Mouse (Mus musculus): Measurements from ENCODE around the gene Mfap1b. TPM values are rescaled to one million over a fixed set of nuclear protein-coding genes. Genes with fewer than 3 reads are reported as not detected.
A peak's percentile ranks its signal among the peaks of the same experiment; 100 is the strongest.

Mfap1b gene
- polyA plus RNA-seq, 1 experiment from 2014 or later = 13.9 TPM

DNA sequence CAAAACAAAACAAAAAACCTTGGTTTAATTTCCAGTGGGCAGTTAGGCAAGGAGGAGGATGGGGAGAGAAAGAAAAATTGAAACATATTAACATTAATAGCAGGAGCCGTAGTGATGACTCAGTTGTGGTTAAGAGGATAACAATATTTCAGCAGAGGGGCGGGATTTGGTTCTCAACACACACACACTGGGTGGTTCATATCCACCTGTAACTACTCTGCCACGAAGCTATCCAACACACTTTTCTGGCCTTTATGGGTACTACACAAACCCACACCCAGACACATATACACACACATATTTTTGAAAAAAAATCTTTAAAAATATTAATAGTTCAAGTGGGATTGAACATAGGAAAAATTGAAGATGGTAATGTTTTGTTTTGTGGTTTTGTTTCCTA, 26.9 kb downstream of the Mfap1b start:
- 59% methylated on average over 3 of the region's 3 CpGs for WGBS (ENCODE audit: insufficient replicate concordance)

DNA sequence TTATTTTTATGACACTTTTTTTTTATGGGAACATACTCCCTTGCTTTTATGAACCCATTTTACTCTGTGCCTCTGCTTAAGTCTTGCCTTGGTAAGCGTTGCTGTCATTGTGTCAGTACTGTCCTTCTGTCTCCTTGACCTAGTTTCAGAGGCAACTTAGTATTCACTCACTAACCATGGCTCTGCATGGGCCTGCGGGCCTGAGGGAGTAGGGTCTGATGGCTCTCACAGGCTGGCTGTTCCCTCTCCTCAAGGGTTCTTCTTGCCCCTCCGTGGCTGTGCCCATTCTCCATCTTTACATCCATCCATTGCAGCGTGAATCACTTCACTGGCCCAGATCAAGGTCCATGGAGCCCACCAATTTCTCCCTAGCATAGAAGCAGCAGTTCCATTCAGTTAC, 27.4 kb downstream of the Mfap1b start:
- no peak overlapping the region for H3K4me2 ChIP-seq (ENCODE audit: low read depth, low read length)
- peaks cover 4% of the 10 kb centered on the region; the same call in 1 of the 2 replicates for H3K36me3 ChIP-seq (replicated peaks; ENCODE audit: insufficient read depth, low read length)
- peaks cover 37% of the 10 kb centered on the region for H3K4me1 ChIP-seq (ENCODE audit: insufficient read depth)
- no peak overlapping the region for H3K27ac ChIP-seq (ENCODE audit: low read depth)
- WGBS (ENCODE audit: insufficient replicate concordance) = 79% methylated on average over 4 of the region's 4 CpGs
- ATAC-seq (no peak), DNase-seq (no peak)
- H3K27me3 ChIP-seq (ENCODE audit: insufficient read depth, low read length) = no peaks in the 10 kb centered on the region
- H3K4me3 ChIP-seq (ENCODE audit: low read depth, low read length) = no peak overlapping the region
- no peak overlapping the region for H3K9ac ChIP-seq (replicated peaks)
- TF ChIP-seq CTCF (IDR thresholded peaks at IDR 0.05; ENCODE audit: low read depth) (no peak), EP300 (IDR thresholded peaks at IDR 0.05; ENCODE audit: low read depth) (no peak)
- no peaks in the 10 kb centered on the region for H3K9me3 ChIP-seq (ENCODE audit: low read length)

More for the DNA sequence above, 26.9 kb downstream of the Mfap1b start:
- Histone ChIP-seq H3K36me3 (replicated peaks; ENCODE audit: insufficient read depth, low read length) (peaks cover 6% of the 10 kb centered on the region; the same call in 1 of the 2 replicates), H3K4me3 (ENCODE audit: low read depth, low read length) (no peak overlapping the region), H3K4me1 (ENCODE audit: insufficient read depth) (peaks cover 33% of the 10 kb centered on the region), H3K27me3 (ENCODE audit: insufficient read depth, low read length) (no peaks in the 10 kb centered on the region), H3K4me2 (ENCODE audit: low read depth, low read length) (no peak overlapping the region), H3K9ac (replicated peaks) (no peak overlapping the region), H3K9me3 (ENCODE audit: low read length) (no peaks in the 10 kb centered on the region), H3K27ac (ENCODE audit: low read depth) (no peak overlapping the region)
- DNase-seq = no peak
- ATAC-seq = no peak
- no peak for TF ChIP-seq CTCF (IDR thresholded peaks at IDR 0.05; ENCODE audit: low read depth)
- no peak for TF ChIP-seq EP300 (IDR thresholded peaks at IDR 0.05; ENCODE audit: low read depth)

DNA sequence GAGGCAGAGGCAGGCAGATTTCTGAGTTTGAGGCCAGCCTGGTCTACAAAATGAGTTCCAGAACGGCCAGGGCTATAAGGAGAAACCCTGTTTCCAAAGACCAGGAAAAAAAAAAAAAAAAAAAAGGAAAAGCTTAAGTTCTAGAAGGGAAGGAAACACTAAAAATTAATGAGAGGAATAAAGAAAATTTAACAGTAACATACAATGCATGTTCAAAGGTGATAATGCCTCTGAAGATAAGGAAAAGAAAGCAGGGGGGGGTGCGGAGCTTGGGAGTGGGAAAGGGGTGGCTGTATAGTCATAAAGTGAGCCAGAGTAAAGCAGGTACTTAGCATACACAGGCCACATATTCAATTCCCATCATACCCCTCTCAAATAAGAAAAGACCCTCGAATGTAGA, 28.8 kb downstream of the Mfap1b start:
- Histone ChIP-seq H3K4me3 (ENCODE audit: low read depth, low read length) (no peak overlapping the region), H3K27ac (ENCODE audit: low read depth) (no peak overlapping the region), H3K4me1 (ENCODE audit: insufficient read depth) (peaks cover 32% of the 10 kb centered on the region), H3K36me3 (replicated peaks; ENCODE audit: insufficient read depth, low read length) (no peaks in the 10 kb centered on the region), H3K27me3 (ENCODE audit: insufficient read depth, low read length) (no peaks in the 10 kb centered on the region), H3K9ac (replicated peaks) (no peak overlapping the region), H3K4me2 (ENCODE audit: low read depth, low read length) (no peak overlapping the region), H3K9me3 (ENCODE audit: low read length) (no peaks in the 10 kb centered on the region)
- ATAC-seq (no peak), DNase-seq (no peak)
- WGBS (ENCODE audit: insufficient replicate concordance) = 71% methylated on average over 3 of the region's 3 CpGs
- TF ChIP-seq CTCF (IDR thresholded peaks at IDR 0.05; ENCODE audit: low read depth) (no peak), EP300 (IDR thresholded peaks at IDR 0.05; ENCODE audit: low read depth) (no peak)

DNA sequence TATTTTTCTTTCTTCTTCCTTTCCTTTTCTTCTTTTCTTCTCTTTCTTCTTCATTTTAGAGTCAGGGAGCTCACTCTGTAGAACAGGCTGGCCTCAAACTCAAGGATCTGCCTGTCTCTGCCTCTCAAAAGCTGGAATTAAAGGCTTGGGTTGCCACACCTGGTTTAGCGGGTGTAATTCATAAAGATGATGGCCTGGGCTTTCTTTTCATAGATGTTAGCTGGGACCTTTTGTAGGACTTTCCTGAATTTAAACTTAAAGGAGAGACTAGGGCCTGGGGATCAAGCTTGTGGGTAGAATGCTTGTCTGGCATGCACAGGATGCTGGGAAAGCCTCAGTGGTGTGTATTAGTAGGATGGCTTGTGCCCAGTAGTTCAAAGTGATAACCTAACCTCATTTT, 29.7 kb downstream of the Mfap1b start, which contains the start of gene Ell3:
Gene Ell3 (minus strand): TSS at position 101 of the 400 bp plus-strand sequence.
- ATAC-seq (no peak), DNase-seq (no peak)
- H3K4me3 ChIP-seq (ENCODE audit: low read depth, low read length) = peak within 1 kb of the TSS; percentile 60
- no peaks in the 10 kb centered on the region for H3K27me3 ChIP-seq (ENCODE audit: insufficient read depth, low read length)
- no peaks in the 10 kb centered on the region for H3K9me3 ChIP-seq (ENCODE audit: low read length)
- WGBS (ENCODE audit: insufficient replicate concordance) = 89% methylated on average over 1 of the region's 1 CpGs
- peak within 1 kb of the TSS; percentile 56 for H3K9ac ChIP-seq (replicated peaks)
- H3K4me2 ChIP-seq (ENCODE audit: low read depth, low read length) = peak within 1 kb of the TSS; percentile 98
- TF ChIP-seq CTCF (IDR thresholded peaks at IDR 0.05; ENCODE audit: low read depth) = no peak
- TF ChIP-seq EP300 (IDR thresholded peaks at IDR 0.05; ENCODE audit: low read depth) = no peak
- H3K27ac ChIP-seq (ENCODE audit: low read depth) = no peak within 1 kb of the TSS
- H3K4me1 ChIP-seq (ENCODE audit: insufficient read depth) = peaks cover 30% of the 10 kb centered on the region
- H3K36me3 ChIP-seq (replicated peaks; ENCODE audit: insufficient read depth, low read length) = peaks cover under 1% of the 10 kb centered on the region; the same call in 1 of the 2 replicates

DNA sequence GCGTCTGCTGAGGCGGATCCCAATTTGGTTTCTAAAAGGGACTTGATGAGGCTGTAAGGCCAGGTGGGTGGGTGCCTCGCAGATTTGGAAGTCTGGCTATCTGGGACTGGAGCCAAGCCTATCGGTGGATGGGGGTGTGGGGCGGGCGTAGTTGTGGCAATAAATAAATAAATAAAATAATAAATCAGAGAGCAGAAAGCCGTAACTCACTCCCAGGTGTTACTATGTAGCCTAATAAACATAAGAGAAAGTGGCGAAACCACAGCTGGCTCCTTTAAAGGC, 30.9 kb downstream of the Mfap1b start:
- DNase-seq (no peak), ATAC-seq (peak; percentile 38)
- Histone ChIP-seq H3K4me2 (ENCODE audit: low read depth, low read length) (peak overlapping the region; percentile 98), H3K4me3 (ENCODE audit: low read depth, low read length) (peak overlapping the region; percentile 60), H3K27me3 (ENCODE audit: insufficient read depth, low read length) (no peaks in the 10 kb centered on the region), H3K27ac (ENCODE audit: low read depth) (peak overlapping the region; percentile 57; the same call in 1 of the 2 replicates), H3K9me3 (ENCODE audit: low read length) (no peaks in the 10 kb centered on the region), H3K36me3 (replicated peaks; ENCODE audit: insufficient read depth, low read length) (peaks cover 11% of the 10 kb centered on the region), H3K9ac (replicated peaks) (peak overlapping the region; percentile 56), H3K4me1 (ENCODE audit: insufficient read depth) (peaks cover 28% of the 10 kb centered on the region)
- TF ChIP-seq CTCF (IDR thresholded peaks at IDR 0.05; ENCODE audit: low read depth) (no peak), EP300 (IDR thresholded peaks at IDR 0.05; ENCODE audit: low read depth) (no peak)
- 11% methylated on average over 8 of the region's 8 CpGs for WGBS (ENCODE audit: insufficient replicate concordance)

DNA sequence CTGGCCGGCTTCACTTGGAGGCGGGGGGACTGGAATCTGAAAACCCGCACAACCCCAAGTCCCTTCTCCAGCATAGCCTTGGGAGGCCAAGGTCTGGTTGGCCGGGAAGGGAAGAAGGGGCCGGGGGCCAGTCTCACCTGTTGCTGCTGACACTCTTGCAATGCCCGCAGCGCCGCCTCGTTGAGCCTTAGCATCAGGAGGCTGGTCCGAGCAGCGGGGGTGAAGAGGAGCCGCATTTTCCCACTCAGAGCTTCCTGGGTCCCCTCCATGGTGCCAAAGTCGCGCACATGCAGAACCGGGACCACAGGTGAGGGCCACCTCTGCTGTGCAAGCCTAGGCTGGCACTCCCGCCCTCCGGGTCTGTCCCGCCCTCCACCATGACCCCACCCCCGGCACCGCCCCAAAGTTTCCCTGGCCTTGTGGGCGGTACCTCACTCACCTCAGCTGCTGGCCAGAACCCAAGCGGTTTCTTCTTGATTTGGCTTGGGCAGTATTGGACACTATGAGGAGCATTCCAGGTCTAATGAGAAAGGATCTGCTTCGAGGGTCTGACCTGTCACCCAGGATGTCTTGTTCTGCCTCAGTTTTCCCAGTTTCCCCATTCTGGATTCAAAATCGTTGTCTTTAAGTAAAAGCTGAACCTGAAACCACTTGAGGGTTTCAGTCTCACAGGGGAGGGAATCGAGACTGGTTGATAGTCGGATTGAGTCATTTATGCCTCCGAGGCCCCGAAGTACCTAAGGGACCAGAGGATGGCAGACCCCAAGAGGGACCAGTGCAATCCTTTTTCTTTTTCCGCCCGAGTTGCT, 31.4 kb downstream of the Mfap1b start:
- WGBS (ENCODE audit: insufficient replicate concordance) = 2% methylated on average over 26 of the region's 30 CpGs
- Histone ChIP-seq H3K4me2 (ENCODE audit: low read depth, low read length) (peak overlapping the region; percentile 98), H3K9ac (replicated peaks) (peak overlapping the region; percentile 56), H3K4me1 (ENCODE audit: insufficient read depth) (peaks cover 25% of the 10 kb centered on the region), H3K9me3 (ENCODE audit: low read length) (no peaks in the 10 kb centered on the region), H3K36me3 (replicated peaks; ENCODE audit: insufficient read depth, low read length) (peaks cover 16% of the 10 kb centered on the region), H3K27me3 (ENCODE audit: insufficient read depth, low read length) (no peaks in the 10 kb centered on the region), H3K27ac (ENCODE audit: low read depth) (peak overlapping the region; percentile 57; the same call in 1 of the 2 replicates), H3K4me3 (ENCODE audit: low read depth, low read length) (peak overlapping the region; percentile 60)
- DNase-seq (peak; percentile 92), ATAC-seq (peak; percentile 93)
- no peak for TF ChIP-seq CTCF (IDR thresholded peaks at IDR 0.05; ENCODE audit: low read depth)
- TF ChIP-seq EP300 (IDR thresholded peaks at IDR 0.05; ENCODE audit: low read depth) = no peak
